Mouse (Mus musculus) limb, embryonic 14.5 days (tissue): Measurements from ENCODE around the gene Hprt. TPM values are rescaled to one million over a fixed set of nuclear protein-coding genes. Genes with fewer than 3 reads are reported as not detected.
"Not testable (repeated sequence)": the region's sequence is repeated elsewhere in the genome, so short reads cannot be mapped to it uniquely, and the experiment has no call there.

ENCODE experiments used
- ATAC-seq: fragments of 200-750 bp; cut with Nextera tagmentation; 2 replicates; pipeline ENCODE4 v1.8.0; 2017; ENCODE audit warnings: low read depth, moderate number of reproducible peaks, moderate TSS enrichment; ENCODE audit not compliant: low FRiP score
- DNase-seq: peaks from one replicate; pipeline ENCODE4 v3.0.0-alpha.2; 2015; ENCODE audit warnings: low spot score
- H3K27ac ChIP-seq: fragments of 300-500 bp; sonication (generic); replicated peaks from 2 replicates; pipeline ENCODE4 v1.5.1; 2014; ENCODE audit warnings: low read depth, mild to moderate bottlenecking, low read length, moderate library complexity, mixed read lengths
- H3K27me3 ChIP-seq: fragments of 300-500 bp; sonication (generic); 2 replicates; pipeline ENCODE4 v1.6.1; 2014; ENCODE audit warnings: low read length, mixed read lengths; ENCODE audit not compliant: control insufficient read depth, insufficient read depth
- H3K36me3 ChIP-seq: fragments of 300-500 bp; sonication (generic); 2 replicates; pipeline ENCODE4 v1.6.1; 2014; ENCODE audit warnings: mild to moderate bottlenecking, low read length, moderate library complexity, mixed read lengths; ENCODE audit not compliant: control insufficient read depth, insufficient read depth
- H3K4me1 ChIP-seq: fragments of 300-500 bp; sonication (generic); 2 replicates; pipeline ENCODE4 v1.6.1; 2014; ENCODE audit warnings: antibody characterized with exemption, low read length, mixed read lengths; ENCODE audit not compliant: control insufficient read depth, insufficient read depth
- H3K4me2 ChIP-seq: fragments of 300-500 bp; sonication (generic); replicated peaks from 2 replicates; pipeline ENCODE4 v1.6.1; 2014; ENCODE audit warnings: low read depth, mild to moderate bottlenecking, low read length, moderate library complexity; ENCODE audit not compliant: severe bottlenecking
- H3K4me3 ChIP-seq: fragments of 300-500 bp; sonication (generic); replicated peaks from 2 replicates; pipeline ENCODE4 v1.5.1; 2014; ENCODE audit warnings: low read length
- H3K9ac ChIP-seq: fragments of 300-500 bp; sonication (generic); 2 replicates; pipeline ENCODE4 v1.6.1; 2014; ENCODE audit warnings: mild to moderate bottlenecking, low read depth, low read length, moderate library complexity; ENCODE audit not compliant: severe bottlenecking
- H3K9me3 ChIP-seq: fragments of 300-500 bp; sonication (generic); 2 replicates; pipeline ENCODE4 v1.6.1; 2016; ENCODE audit warnings: low read length; ENCODE audit not compliant: control insufficient read depth
- POLR2A ChIP-seq: fragments of 200-500 bp; IDR thresholded peaks from 2 replicates; pipeline ENCODE4 v1.8.0; 2012; ENCODE audit warnings: inconsistent platforms, mild to moderate bottlenecking, moderate library complexity, borderline replicate concordance; ENCODE audit not compliant: insufficient read depth, insufficient read length; ENCODE audit errors: extremely low read depth
- WGBS: fragments of 180-500 bp; shearing (Covaris S2); extraction: QIAGEN DNeasy Blood & Tissue Kit; methylation state at CpG from one replicate; pipeline ENCODE4 v1.1.7; 2014; 5-methylcytosine and 5-hydroxymethylcytosine counted together
- polyA plus RNA-seq, 2 experiments: library from polyadenylated mRNA; depleted of rRNA in 1 of 2; stranded (reverse) in 1 of 2; unstranded in 1 of 2; fragments of >200 nt; fragmentation: Nextera tagmentation in 1 of 2; extraction: Ambion mirVana in 1 of 2; gene quantifications; 2 replicates each; pipeline versions ENCODE4 v1.2.1 to v1.2.3; 2012 to 2014

Gene Hprt
- polyA plus RNA-seq, 2 experiments, result 60.9 to 140 TPM

- no peak overlapping the region for H3K9ac ChIP-seq
- TF ChIP-seq POLR2A, result no peak
- H3K27me3 ChIP-seq, result no peaks in the 10 kb centered on the region
- H3K4me1 ChIP-seq, result no peaks in the 10 kb centered on the region
- H3K27ac ChIP-seq, result no peak overlapping the region
- no peak for DNase-seq
- no peak overlapping the region for H3K4me2 ChIP-seq
- no peak overlapping the region for H3K4me3 ChIP-seq
- no peaks in the 10 kb centered on the region for H3K36me3 ChIP-seq
- no peak for ATAC-seq
- no peaks in the 10 kb centered on the region for H3K9me3 ChIP-seq
- WGBS, result 58% methylated on average over 3 of the region's 3 CpGs
Observed at GRCm38 (mm10) chrX:52981378-52981777, 6.6 kb upstream of the Hprt start.

- not testable (repeated sequence) for H3K4me2 ChIP-seq, H3K27ac ChIP-seq, H3K9me3 ChIP-seq, H3K9ac ChIP-seq, DNase-seq, H3K36me3 ChIP-seq, ATAC-seq, H3K4me3 ChIP-seq, H3K4me1 ChIP-seq, H3K27me3 ChIP-seq
- 81% methylated on average over 5 of the region's 5 CpGs for whole genome bisulfite sequencing
Observed at GRCm38 (mm10) chrX:52994726-52995125, 6.8 kb downstream of the Hprt start.

- not testable (repeated sequence) for H3K9ac ChIP-seq, H3K9me3 ChIP-seq, H3K27me3 ChIP-seq, H3K27ac ChIP-seq, H3K4me3 ChIP-seq, H3K4me2 ChIP-seq, H3K4me1 ChIP-seq, ATAC-seq, DNase-seq
- WGBS, result 61% methylated on average over 4 of the region's 4 CpGs
- H3K36me3 ChIP-seq, result peaks cover 11% of the 10 kb centered on the region; the same call in 1 of the 2 replicates
Observed at GRCm38 (mm10) chrX:53004887-53005286, 16.9 kb downstream of the Hprt start.

- Histone ChIP-seq H3K36me3 (peaks cover 6% of the 10 kb centered on the region; the same call in 1 of the 2 replicates), H3K27ac (no peak overlapping the region), H3K4me3 (no peak overlapping the region), H3K9me3 (no peaks in the 10 kb centered on the region), H3K4me2 (no peak overlapping the region), H3K4me1 (no peaks in the 10 kb centered on the region), H3K27me3 (no peaks in the 10 kb centered on the region), H3K9ac (no peak overlapping the region)
- DNase-seq (peak; percentile 84), ATAC-seq (no peak)
- TF ChIP-seq POLR2A, result no peak
- WGBS, result 46% methylated on average over 3 of the region's 3 CpGs
Observed at GRCm38 (mm10) chrX:53006062-53006461, 18.1 kb downstream of the Hprt start.

- DNase-seq (no peak), ATAC-seq (no peak)
- 0 out of 2 replicates have a peak, but pooled peaks cover 7% of the 10 kb centered on the region for H3K36me3 ChIP-seq
- TF ChIP-seq POLR2A, result no peak
- H3K4me2 ChIP-seq, result no peak overlapping the region
- no peak overlapping the region for H3K27ac ChIP-seq
- no peaks in the 10 kb centered on the region for H3K4me1 ChIP-seq
- H3K4me3 ChIP-seq, result no peak overlapping the region
- H3K9me3 ChIP-seq, result no peaks in the 10 kb centered on the region
- H3K9ac ChIP-seq, result no peak overlapping the region
- no peaks in the 10 kb centered on the region for H3K27me3 ChIP-seq
Observed at GRCm38 (mm10) chrX:53015549-53015948, 27.6 kb downstream of the Hprt start.

GRCm38 (mm10) chrX:53023021-53023420, 35.1 kb downstream of the Hprt start:
- H3K4me3 ChIP-seq, result no peak overlapping the region
- no peaks in the 10 kb centered on the region for H3K36me3 ChIP-seq
- no peak for DNase-seq
- no peaks in the 10 kb centered on the region for H3K4me1 ChIP-seq
- WGBS, result 88% methylated on average over 2 of the region's 2 CpGs
- TF ChIP-seq POLR2A, result no peak
- H3K4me2 ChIP-seq, result no peak overlapping the region
- H3K9me3 ChIP-seq, result no peaks in the 10 kb centered on the region
- H3K27ac ChIP-seq, result no peak overlapping the region
- no peak overlapping the region for H3K9ac ChIP-seq
- no peak for ATAC-seq
- no peaks in the 10 kb centered on the region for H3K27me3 ChIP-seq

- not testable (repeated sequence) for H3K36me3 ChIP-seq, H3K27ac ChIP-seq, H3K4me1 ChIP-seq, H3K27me3 ChIP-seq, H3K9ac ChIP-seq, H3K4me3 ChIP-seq, H3K4me2 ChIP-seq, H3K9me3 ChIP-seq
- WGBS, result 28% methylated on average over 3 of the region's 3 CpGs
- ATAC-seq (peak; percentile 53; the same call in 1 of the 2 replicates), DNase-seq (peak; percentile 35)
Observed at GRCm38 (mm10) chrX:53024268-53024667, 36.3 kb downstream of the Hprt start.
